Mouse (Mus musculus) lung, adult 2 months (tissue): ENCODE results near the gene H2-M5.

Experiments
- CTCF ChIP-seq: fragments of 200-500 bp; IDR thresholded peaks from 2 replicates; pipeline ENCODE4 v1.5.1; 2011; ENCODE audit warnings: mild to moderate bottlenecking, low read length, control low read depth; ENCODE audit not compliant: insufficient read depth
- POLR2A ChIP-seq: fragments of 200-500 bp; IDR thresholded peaks from 2 replicates; pipeline ENCODE4 v1.6.1; 2011; ENCODE audit warnings: low read depth, mild to moderate bottlenecking, control low read depth, low read length, borderline replicate concordance; ENCODE audit errors: extremely low read depth

DNA sequence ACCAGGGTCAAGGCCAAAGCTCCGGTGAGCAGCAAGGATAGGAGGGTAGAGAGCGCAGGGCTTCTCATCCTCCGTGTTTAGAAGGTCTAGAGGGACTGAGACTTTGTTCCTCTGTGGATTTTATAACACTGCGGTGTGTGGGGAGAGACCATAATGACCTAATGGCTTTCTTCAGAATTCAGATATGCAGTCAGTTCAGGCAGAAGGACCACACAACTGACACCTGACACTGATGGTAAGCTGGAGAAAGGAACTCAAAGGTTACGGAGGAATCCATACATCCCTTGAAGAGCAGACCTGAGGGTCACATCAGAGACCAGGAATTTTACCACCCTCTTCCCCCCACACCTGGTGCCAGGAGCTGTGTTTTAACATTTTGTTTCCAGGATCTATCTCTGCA is at the start of gene H2-M5:
- TF ChIP-seq POLR2A: no peak
- no peak for TF ChIP-seq CTCF
